Mouse (Mus musculus): ENCODE data around the gene Epgn. TPM values are rescaled to one million over a fixed set of nuclear protein-coding genes. Genes with fewer than 3 reads are reported as not detected.

The Epgn gene
- polyA plus RNA-seq, 1 experiment, result not detected

- TF ChIP-seq CTCF (IDR thresholded peaks at IDR 0.05; ENCODE audit: borderline replicate concordance, insufficient read depth, low read length) (no peak), POLR2A (IDR thresholded peaks at IDR 0.05; ENCODE audit: low read depth, low read length) (no peak)
- Histone ChIP-seq H3K4me1 (ENCODE audit: control insufficient read depth, insufficient read depth, low read length) (peaks cover 7% of the 10 kb centered on the region), H3K27ac (ENCODE audit: insufficient read depth, low read length) (no peak overlapping the region), H3K4me3 (ENCODE audit: insufficient read depth, low read length) (no peak overlapping the region)
Observed at GRCm38 (mm10) chr5:91036628-91037027, 9.4 kb downstream of the Epgn start.

- H3K4me3 ChIP-seq (ENCODE audit: insufficient read depth, low read length), result no peak overlapping the region
- no peak overlapping the region for H3K27ac ChIP-seq (ENCODE audit: insufficient read depth, low read length)
- H3K4me1 ChIP-seq (ENCODE audit: control insufficient read depth, insufficient read depth, low read length), result peaks cover 7% of the 10 kb centered on the region
- TF ChIP-seq CTCF (IDR thresholded peaks at IDR 0.05; ENCODE audit: borderline replicate concordance, insufficient read depth, low read length) (no peak), POLR2A (IDR thresholded peaks at IDR 0.05; ENCODE audit: low read depth, low read length) (no peak)
Observed at GRCm38 (mm10) chr5:91037756-91038155, 10.5 kb downstream of the Epgn start.

GRCm38 (mm10) chr5:91038547-91038946 lies 11.3 kb downstream of the Epgn start:
- H3K4me1 ChIP-seq (ENCODE audit: control insufficient read depth, insufficient read depth, low read length), result peaks cover 7% of the 10 kb centered on the region

DNA sequence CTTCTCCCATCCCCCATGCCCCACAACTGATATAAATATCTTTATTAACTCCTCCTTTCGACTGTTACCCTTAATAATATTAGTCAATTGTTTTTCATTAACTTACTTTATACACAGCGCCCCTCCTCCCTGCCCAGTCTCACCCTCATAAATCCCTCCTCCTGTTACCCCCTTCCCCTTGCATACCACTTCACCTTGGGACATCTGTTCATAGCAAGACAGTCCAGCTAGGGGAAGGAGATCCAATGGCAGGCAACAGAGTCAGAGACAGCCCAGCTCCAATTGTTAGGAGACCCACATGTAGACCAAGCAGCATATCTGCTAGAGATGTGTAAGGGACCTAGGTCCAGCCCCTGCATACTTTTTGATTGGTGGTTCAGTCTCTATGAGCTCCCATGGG lies 11.7 kb downstream of the Epgn start:
- Histone ChIP-seq H3K27ac (ENCODE audit: insufficient read depth, low read length) (no peak overlapping the region), H3K4me3 (ENCODE audit: insufficient read depth, low read length) (no peak overlapping the region), H3K4me1 (ENCODE audit: control insufficient read depth, insufficient read depth, low read length) (peaks cover 7% of the 10 kb centered on the region)
- TF ChIP-seq POLR2A (IDR thresholded peaks at IDR 0.05; ENCODE audit: low read depth, low read length), result no peak
- no peak for TF ChIP-seq CTCF (IDR thresholded peaks at IDR 0.05; ENCODE audit: borderline replicate concordance, insufficient read depth, low read length)

More at GRCm38 (mm10) chr5:91038547-91038946, 11.3 kb downstream of the Epgn start:
- Histone ChIP-seq H3K4me3 (ENCODE audit: insufficient read depth, low read length) (no peak overlapping the region), H3K27ac (ENCODE audit: insufficient read depth, low read length) (no peak overlapping the region)
- TF ChIP-seq POLR2A (IDR thresholded peaks at IDR 0.05; ENCODE audit: low read depth, low read length) (no peak), CTCF (IDR thresholded peaks at IDR 0.05; ENCODE audit: borderline replicate concordance, insufficient read depth, low read length) (no peak)

GRCm38 (mm10) chr5:91047987-91048386 lies 20.7 kb downstream of the Epgn start:
- Histone ChIP-seq H3K4me1 (ENCODE audit: control insufficient read depth, insufficient read depth, low read length) (no peaks in the 10 kb centered on the region), H3K4me3 (ENCODE audit: insufficient read depth, low read length) (no peak overlapping the region), H3K27ac (ENCODE audit: insufficient read depth, low read length) (no peak overlapping the region)
- no peak for TF ChIP-seq CTCF (IDR thresholded peaks at IDR 0.05; ENCODE audit: borderline replicate concordance, insufficient read depth, low read length)
- TF ChIP-seq POLR2A (IDR thresholded peaks at IDR 0.05; ENCODE audit: low read depth, low read length), result no peak

DNA sequence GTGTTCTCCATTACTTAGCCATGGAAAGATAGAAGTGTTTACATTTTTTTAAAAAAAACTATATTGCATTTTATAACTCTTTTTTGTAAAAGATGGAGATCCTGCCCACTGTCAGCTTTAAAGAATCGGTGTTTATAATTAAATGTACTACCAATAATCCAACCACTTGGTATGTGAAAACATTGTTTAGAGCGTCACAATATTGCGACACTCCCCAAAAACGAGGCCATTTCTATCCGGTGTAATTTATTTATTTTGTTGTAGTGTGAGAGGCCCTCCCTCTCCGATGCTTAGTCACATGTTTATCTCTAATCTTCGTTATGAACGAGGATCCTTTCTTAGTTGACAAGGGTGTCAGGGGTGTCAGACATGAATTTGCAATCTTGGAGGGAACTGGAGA lies 21.1 kb downstream of the Epgn start:
- no peak for TF ChIP-seq CTCF (IDR thresholded peaks at IDR 0.05; ENCODE audit: borderline replicate concordance, insufficient read depth, low read length)
- TF ChIP-seq POLR2A (IDR thresholded peaks at IDR 0.05; ENCODE audit: low read depth, low read length), result no peak
- Histone ChIP-seq H3K4me1 (ENCODE audit: control insufficient read depth, insufficient read depth, low read length) (no peaks in the 10 kb centered on the region), H3K27ac (ENCODE audit: insufficient read depth, low read length) (no peak overlapping the region), H3K4me3 (ENCODE audit: insufficient read depth, low read length) (no peak overlapping the region)

GRCm38 (mm10) chr5:91072340-91072739 lies 45.1 kb downstream of the Epgn start:
- TF ChIP-seq POLR2A (IDR thresholded peaks at IDR 0.05; ENCODE audit: low read depth, low read length) (no peak), CTCF (IDR thresholded peaks at IDR 0.05; ENCODE audit: borderline replicate concordance, insufficient read depth, low read length) (no peak)
- H3K4me1 ChIP-seq (ENCODE audit: control insufficient read depth, insufficient read depth, low read length), result peaks cover 3% of the 10 kb centered on the region
- H3K27ac ChIP-seq (ENCODE audit: insufficient read depth, low read length), result peak overlapping the region; percentile 19
- H3K4me3 ChIP-seq (ENCODE audit: insufficient read depth, low read length), result 0 out of 2 replicates have a peak overlapping the region, but pooled peaks have one; percentile 7

DNA sequence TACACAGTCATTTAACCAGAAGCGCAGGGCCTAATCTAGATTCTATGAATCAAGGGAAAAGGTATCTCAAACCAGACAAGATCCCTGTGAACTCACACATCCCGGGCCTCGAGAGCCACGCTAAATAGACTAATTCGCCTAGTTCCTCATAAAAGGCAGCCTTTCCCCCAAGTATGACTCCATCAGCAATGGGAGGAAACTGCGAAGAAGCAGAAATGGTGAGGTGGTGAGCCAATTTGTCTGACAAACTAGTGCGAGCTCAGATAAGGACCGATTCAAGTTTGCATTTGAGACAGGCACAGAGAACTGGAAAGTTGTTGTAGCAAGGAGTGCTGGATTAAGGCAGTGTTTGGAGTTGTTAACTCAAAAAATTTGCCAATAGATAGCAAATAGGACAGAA lies 46.4 kb downstream of the Epgn start:
- peak overlapping the region; percentile 61 for H3K4me3 ChIP-seq (ENCODE audit: insufficient read depth, low read length)
- peak overlapping the region; percentile 62 for H3K27ac ChIP-seq (ENCODE audit: insufficient read depth, low read length)
- TF ChIP-seq POLR2A (IDR thresholded peaks at IDR 0.05; ENCODE audit: low read depth, low read length) (no peak), CTCF (IDR thresholded peaks at IDR 0.05; ENCODE audit: borderline replicate concordance, insufficient read depth, low read length) (no peak)

GRCm38 (mm10) chr5:91074026-91074425 lies 46.8 kb downstream of the Epgn start:
- H3K27ac ChIP-seq (ENCODE audit: insufficient read depth, low read length), result peak overlapping the region; percentile 62
- TF ChIP-seq CTCF (IDR thresholded peaks at IDR 0.05; ENCODE audit: borderline replicate concordance, insufficient read depth, low read length) (no peak), POLR2A (IDR thresholded peaks at IDR 0.05; ENCODE audit: low read depth, low read length) (no peak)
- H3K4me3 ChIP-seq (ENCODE audit: insufficient read depth, low read length), result peak overlapping the region; percentile 61
- peaks cover 3% of the 10 kb centered on the region for H3K4me1 ChIP-seq (ENCODE audit: control insufficient read depth, insufficient read depth, low read length)

More for the DNA sequence above, 46.4 kb downstream of the Epgn start:
- H3K4me1 ChIP-seq (ENCODE audit: control insufficient read depth, insufficient read depth, low read length), result peaks cover 3% of the 10 kb centered on the region

DNA sequence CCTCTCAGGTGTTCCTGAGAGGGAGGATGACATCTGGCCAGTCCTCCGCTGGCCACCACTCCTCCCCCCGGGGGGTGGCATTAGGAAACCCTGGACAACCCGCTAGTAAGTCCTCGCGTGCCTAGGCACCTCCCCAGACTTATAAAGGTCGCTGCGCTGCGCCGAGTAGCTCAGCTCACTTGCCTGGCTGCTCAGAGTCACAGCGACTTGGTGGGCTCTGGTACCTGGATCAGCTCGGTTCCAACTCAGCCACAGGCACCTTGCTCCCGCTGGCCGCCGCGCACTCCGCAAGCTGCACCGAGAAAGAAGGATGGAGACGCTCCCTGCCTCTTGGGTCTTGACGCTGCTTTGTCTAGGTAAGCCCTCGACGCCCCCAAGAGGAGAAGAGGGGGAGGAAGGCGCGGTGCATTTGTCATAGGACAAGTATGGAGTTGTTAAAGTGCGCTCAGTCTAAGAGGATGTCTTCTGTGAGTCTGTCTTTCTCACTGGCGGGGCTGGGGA lies 47.2 kb downstream of the Epgn start, which contains the start of gene Ereg:
Gene Ereg (plus strand): TSS at position 173 of the 501 bp plus-strand sequence.
- TF ChIP-seq POLR2A (IDR thresholded peaks at IDR 0.05; ENCODE audit: low read depth, low read length) (peak; percentile 80), CTCF (IDR thresholded peaks at IDR 0.05; ENCODE audit: borderline replicate concordance, insufficient read depth, low read length) (peak; percentile 13; the same call in 1 of the 2 replicates)
- H3K4me3 ChIP-seq (ENCODE audit: insufficient read depth, low read length), result peak within 1 kb of the TSS; percentile 61

More for the DNA sequence above, 47.2 kb downstream of the Epgn start, which contains the start of gene Ereg:
- Histone ChIP-seq H3K27ac (ENCODE audit: insufficient read depth, low read length) (peak within 1 kb of the TSS; percentile 77), H3K4me1 (ENCODE audit: control insufficient read depth, insufficient read depth, low read length) (peaks cover 3% of the 10 kb centered on the region)

Data from embryonic fibroblast, embryonic 13.5 days (primary cell).